Mouse (Mus musculus) intestine, postnatal 0 days (tissue): ENCODE measurements around the gene Stox2. TPM values are rescaled to one million over a fixed set of nuclear protein-coding genes. Genes with fewer than 3 reads are reported as not detected.
A peak's percentile ranks its signal among the peaks of the same experiment; 100 is the strongest.

Experiments
- ATAC-seq: fragments of 200-750 bp; cut with Nextera tagmentation; 2 replicates; pipeline ENCODE4 v1.8.0; 2017; ENCODE audit warnings: mild to moderate bottlenecking, moderate TSS enrichment, moderate library complexity
- H3K27ac ChIP-seq: fragments of 300-500 bp; sonication (generic); 2 replicates; pipeline ENCODE4 v1.5.1; 2014; ENCODE audit warnings: mild to moderate bottlenecking, low read depth, low read length, moderate library complexity
- H3K27me3 ChIP-seq: fragments of 300-500 bp; sonication (generic); replicated peaks from 2 replicates; pipeline ENCODE4 v1.6.1; 2014; ENCODE audit warnings: low read length, mixed read lengths; ENCODE audit not compliant: control insufficient read depth, insufficient read depth
- H3K36me3 ChIP-seq: fragments of 300-500 bp; sonication (generic); 2 replicates; pipeline ENCODE4 v1.6.1; 2014; ENCODE audit warnings: mild to moderate bottlenecking, moderate library complexity; ENCODE audit not compliant: control insufficient read depth, insufficient read depth
- H3K4me1 ChIP-seq: fragments of 300-500 bp; sonication (generic); replicated peaks from 2 replicates; pipeline ENCODE4 v1.6.1; 2014; ENCODE audit warnings: antibody characterized with exemption, low read length, mixed read lengths; ENCODE audit not compliant: control insufficient read depth, insufficient read depth
- H3K4me2 ChIP-seq: fragments of 300-500 bp; sonication (generic); replicated peaks from 2 replicates; pipeline ENCODE4 v1.6.1; 2014; ENCODE audit warnings: low read depth, mild to moderate bottlenecking, moderate library complexity
- H3K4me3 ChIP-seq: fragments of 300-500 bp; sonication (generic); 2 replicates; pipeline ENCODE4 v1.5.1; 2014; ENCODE audit warnings: low read depth, low read length
- H3K9ac ChIP-seq: fragments of 300-500 bp; sonication (generic); 2 replicates; pipeline ENCODE4 v1.6.1; 2014; ENCODE audit warnings: mild to moderate bottlenecking, low read depth, low read length
- H3K9me3 ChIP-seq: fragments of 300-500 bp; sonication (generic); 2 replicates; pipeline ENCODE4 v1.6.1; 2016; ENCODE audit warnings: mixed run types; ENCODE audit not compliant: control insufficient read depth
- CTCF ChIP-seq: sonication (generic); IDR thresholded peaks from 2 replicates; pipeline ENCODE4 v1.5.1; 2016; ENCODE audit warnings: low read depth, mild to moderate bottlenecking, control low read depth, antibody characterized with exemption, moderate library complexity
- WGBS: fragments of 180-500 bp; shearing (Covaris S2); extraction: QIAGEN DNeasy Blood & Tissue Kit; methylation state at CpG from one replicate; pipeline ENCODE4 v1.1.7; 2014; 5-methylcytosine and 5-hydroxymethylcytosine counted together
- polyA plus RNA-seq: library from polyadenylated mRNA; unstranded; fragments of >200 nt; fragmentation: Nextera tagmentation; extraction: Ambion mirVana; gene quantifications from 2 replicates; pipeline ENCODE4 v1.2.1, GENCODE M21; 2015

Gene Stox2
- polyA plus RNA-seq, 1 experiment from 2014 or later, result 3.2 TPM

GRCm38 (mm10) chr8:47391844-47392243, 54.3 kb downstream of the Stox2 start:
- Histone ChIP-seq H3K9ac (no peak overlapping the region), H3K4me2 (no peak overlapping the region), H3K4me1 (no peaks in the 10 kb centered on the region), H3K9me3 (no peaks in the 10 kb centered on the region), H3K36me3 (no peaks in the 10 kb centered on the region), H3K4me3 (no peak overlapping the region), H3K27ac (no peak overlapping the region), H3K27me3 (no peaks in the 10 kb centered on the region)
- WGBS, result 86% methylated on average over 10 of the region's 10 CpGs
- ATAC-seq, result no peak
- TF ChIP-seq CTCF, result no peak

DNA sequence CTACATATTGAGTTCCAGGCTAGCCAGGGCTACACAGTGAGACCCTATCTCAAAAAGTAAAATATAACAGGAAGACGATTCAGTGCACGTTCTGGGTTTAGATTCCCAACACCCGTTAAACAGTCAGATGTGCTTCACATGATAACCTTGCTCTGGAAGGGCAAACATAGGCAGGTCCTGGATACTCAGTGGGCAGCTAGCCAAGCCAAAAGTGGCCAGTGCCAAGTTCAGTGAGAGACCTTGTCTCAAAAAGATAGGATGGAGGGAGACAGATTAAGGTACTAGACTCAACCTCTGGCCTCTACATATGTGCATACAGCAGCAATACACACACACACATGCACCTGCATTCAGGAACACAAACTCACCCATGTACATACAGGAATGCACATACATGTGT, 56.7 kb downstream of the Stox2 start:
- no peak for TF ChIP-seq CTCF
- H3K36me3 ChIP-seq, result no peaks in the 10 kb centered on the region
- ATAC-seq, result no peak
- H3K9me3 ChIP-seq, result no peaks in the 10 kb centered on the region
- WGBS, result 63% methylated on average over 3 of the region's 3 CpGs
- no peak overlapping the region for H3K4me2 ChIP-seq
- H3K27ac ChIP-seq, result no peak overlapping the region
- H3K9ac ChIP-seq, result no peak overlapping the region
- no peak overlapping the region for H3K4me3 ChIP-seq
- no peaks in the 10 kb centered on the region for H3K4me1 ChIP-seq
- H3K27me3 ChIP-seq, result no peaks in the 10 kb centered on the region

GRCm38 (mm10) chr8:47388171-47388570, 58.0 kb downstream of the Stox2 start:
- 74% methylated on average over 12 of the region's 12 CpGs for WGBS
- H3K27ac ChIP-seq, result no peak overlapping the region
- H3K9ac ChIP-seq, result no peak overlapping the region
- no peaks in the 10 kb centered on the region for H3K27me3 ChIP-seq
- no peaks in the 10 kb centered on the region for H3K36me3 ChIP-seq
- no peaks in the 10 kb centered on the region for H3K9me3 ChIP-seq
- no peak for TF ChIP-seq CTCF
- no peak for ATAC-seq
- no peaks in the 10 kb centered on the region for H3K4me1 ChIP-seq
- no peak overlapping the region for H3K4me3 ChIP-seq
- no peak overlapping the region for H3K4me2 ChIP-seq

GRCm38 (mm10) chr8:47385810-47386209, 60.4 kb downstream of the Stox2 start:
- Histone ChIP-seq H3K36me3 (no peaks in the 10 kb centered on the region), H3K9ac (no peak overlapping the region), H3K27me3 (no peaks in the 10 kb centered on the region), H3K4me3 (no peak overlapping the region), H3K4me1 (no peaks in the 10 kb centered on the region), H3K4me2 (no peak overlapping the region), H3K9me3 (no peaks in the 10 kb centered on the region), H3K27ac (no peak overlapping the region)
- peak; percentile 60 for TF ChIP-seq CTCF
- no peak for ATAC-seq
- WGBS, result 58% methylated on average over 1 of the region's 1 CpGs

- H3K9ac ChIP-seq, result no peak overlapping the region
- H3K9me3 ChIP-seq, result no peaks in the 10 kb centered on the region
- no peak overlapping the region for H3K4me2 ChIP-seq
- WGBS, result 94% methylated on average over 5 of the region's 5 CpGs
- H3K4me3 ChIP-seq, result no peak overlapping the region
- TF ChIP-seq CTCF, result no peak
- no peak overlapping the region for H3K27ac ChIP-seq
- no peaks in the 10 kb centered on the region for H3K36me3 ChIP-seq
- no peak for ATAC-seq
- no peaks in the 10 kb centered on the region for H3K27me3 ChIP-seq
- H3K4me1 ChIP-seq, result no peaks in the 10 kb centered on the region
Observed at GRCm38 (mm10) chr8:47384151-47384550, 62.0 kb downstream of the Stox2 start.

- H3K9me3 ChIP-seq, result no peaks in the 10 kb centered on the region
- H3K36me3 ChIP-seq, result no peaks in the 10 kb centered on the region
- no peak overlapping the region for H3K9ac ChIP-seq
- H3K4me1 ChIP-seq, result no peaks in the 10 kb centered on the region
- no peak overlapping the region for H3K4me3 ChIP-seq
- ATAC-seq, result no peak
- no peak overlapping the region for H3K4me2 ChIP-seq
- no peak for TF ChIP-seq CTCF
- no peaks in the 10 kb centered on the region for H3K27me3 ChIP-seq
- 85% methylated on average over 9 of the region's 9 CpGs for WGBS
- no peak overlapping the region for H3K27ac ChIP-seq
Observed at GRCm38 (mm10) chr8:47383632-47384031, 62.5 kb downstream of the Stox2 start.

DNA sequence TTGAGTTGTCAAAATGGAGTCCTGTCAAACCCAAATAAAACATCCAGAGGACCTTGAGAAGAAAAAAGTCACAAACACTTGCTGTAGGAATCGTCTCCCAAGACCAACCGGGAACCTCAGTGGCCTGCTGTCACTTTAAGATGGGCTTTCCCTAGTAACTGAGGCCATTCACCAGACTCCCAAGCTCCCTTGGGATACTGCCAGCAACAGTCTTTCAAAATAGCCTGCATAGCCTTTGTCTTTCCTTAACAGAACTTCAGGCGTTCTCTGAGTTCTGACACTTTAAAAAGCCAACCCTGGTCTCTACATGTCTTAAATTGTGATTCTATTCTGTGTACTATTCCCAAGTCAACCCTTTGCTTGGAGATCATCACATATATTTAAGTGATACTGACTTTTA, 64.9 kb downstream of the Stox2 start:
- Histone ChIP-seq H3K9ac (no peak overlapping the region), H3K27ac (no peak overlapping the region), H3K4me3 (no peak overlapping the region), H3K4me2 (no peak overlapping the region), H3K27me3 (no peaks in the 10 kb centered on the region), H3K4me1 (no peaks in the 10 kb centered on the region), H3K9me3 (no peaks in the 10 kb centered on the region), H3K36me3 (no peaks in the 10 kb centered on the region)
- no peak for ATAC-seq
- no peak for TF ChIP-seq CTCF
- WGBS, result 61% methylated on average over 3 of the region's 3 CpGs
